Mouse (Mus musculus) E14TG2a.4 (cell line): ENCODE measurements around the gene Ankle2.

Experiments used
- H3K27me3 ChIP-seq: 2 replicates; pipeline ENCODE4 v1.6.1; 2014; ENCODE audit warnings: low read length, control low read depth; ENCODE audit not compliant: insufficient read depth
- H3K36me3 ChIP-seq: 2 replicates; pipeline ENCODE4 v1.6.1; 2014; ENCODE audit warnings: low read length, control low read depth; ENCODE audit not compliant: insufficient read depth
- H3K4me1 ChIP-seq: replicated peaks from 2 replicates; pipeline ENCODE4 v1.6.1; 2014; ENCODE audit warnings: low read depth, low read length, control low read depth
- H3K4me3 ChIP-seq: replicated peaks from 2 replicates; pipeline ENCODE4 v1.5.1; 2014; ENCODE audit warnings: mild to moderate bottlenecking, low read length
- H3K9me3 ChIP-seq: 2 replicates; pipeline ENCODE4 v1.6.1; 2014; ENCODE audit warnings: low read length, control low read depth
- CTCF ChIP-seq: conservative IDR thresholded peaks from 2 replicates; pipeline ENCODE4 v1.5.1; 2014; ENCODE audit warnings: low read length
- NANOG ChIP-seq: IDR thresholded peaks from 2 replicates; pipeline ENCODE4 v1.6.1; 2014; ENCODE audit warnings: borderline replicate concordance, low read length, mixed read lengths
- POU5F1 ChIP-seq: IDR thresholded peaks from 2 replicates; pipeline ENCODE4 v1.6.1; 2014; ENCODE audit warnings: low read length, borderline replicate concordance

Ankle2 gene

DNA sequence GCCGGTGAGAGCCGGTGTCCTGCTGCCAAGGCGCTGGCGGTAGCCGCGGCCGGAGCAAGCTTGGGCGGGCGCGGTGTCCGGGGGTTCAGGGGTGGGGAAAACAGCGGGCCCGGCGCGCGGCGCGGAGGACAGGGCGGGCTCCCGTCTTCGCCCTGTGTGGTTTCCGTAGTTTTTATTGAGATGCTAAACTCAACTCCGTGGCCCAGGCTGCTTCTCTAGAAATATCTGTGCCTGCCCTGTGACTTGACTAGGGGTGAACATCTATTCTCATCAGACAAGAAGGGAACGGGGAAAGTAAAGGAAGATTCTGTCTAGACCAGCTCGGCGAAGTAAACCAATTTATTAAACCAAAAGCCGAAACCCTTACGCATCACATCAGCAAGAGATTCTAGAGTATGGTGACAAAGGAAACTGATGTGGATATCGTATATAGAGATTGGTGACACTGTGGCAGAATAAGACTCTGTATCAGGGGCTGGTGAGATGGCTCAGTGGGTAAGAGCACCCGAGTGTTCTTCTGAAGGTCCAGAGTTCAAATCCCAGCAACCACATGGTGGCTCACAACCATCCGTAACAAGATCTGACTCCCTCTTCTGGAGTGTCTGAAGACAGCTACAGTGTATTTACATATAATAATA is 55.8 kb downstream of the Ankle2 start:
- Histone ChIP-seq H3K36me3 (peaks cover 50% of the 10 kb centered on the region), H3K9me3 (no peaks in the 10 kb centered on the region), H3K4me1 (peaks cover 38% of the 10 kb centered on the region), H3K27me3 (peaks cover 7% of the 10 kb centered on the region), H3K4me3 (peak overlapping the region; percentile 94)
- no peak for TF ChIP-seq NANOG
- no peak for TF ChIP-seq CTCF
- no peak for TF ChIP-seq POU5F1

GRCm38 (mm10) chr5:110287084-110287475 is 56.3 kb downstream of the Ankle2 start:
- TF ChIP-seq CTCF (no peak), POU5F1 (no peak), NANOG (no peak)
- Histone ChIP-seq H3K4me1 (peaks cover 37% of the 10 kb centered on the region), H3K36me3 (peaks cover 51% of the 10 kb centered on the region), H3K9me3 (no peaks in the 10 kb centered on the region), H3K27me3 (peaks cover 7% of the 10 kb centered on the region), H3K4me3 (peak overlapping the region; percentile 94)

DNA sequence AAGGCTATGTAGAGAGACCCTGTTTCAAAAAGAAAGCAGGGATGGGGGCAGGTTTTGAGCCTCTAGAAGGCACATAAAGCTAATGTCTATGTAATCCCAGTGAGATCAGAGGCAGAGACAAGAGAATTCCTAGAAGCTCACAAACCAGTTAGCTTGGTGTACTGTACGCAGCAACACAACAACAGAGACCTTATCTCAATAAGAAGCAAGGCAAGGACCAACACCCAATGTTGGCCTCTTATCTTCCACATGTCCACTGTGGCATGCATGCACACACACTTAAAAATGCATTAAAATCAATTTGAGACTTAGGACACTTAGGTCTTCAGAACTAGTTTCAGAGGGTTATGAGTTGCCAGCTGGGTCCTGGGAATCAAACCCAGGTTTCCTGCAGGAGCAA is 60.8 kb downstream of the Ankle2 start:
- Histone ChIP-seq H3K4me1 (peaks cover 8% of the 10 kb centered on the region), H3K9me3 (no peaks in the 10 kb centered on the region), H3K4me3 (no peak overlapping the region), H3K27me3 (no peaks in the 10 kb centered on the region), H3K36me3 (peaks cover 77% of the 10 kb centered on the region)
- no peak for TF ChIP-seq NANOG
- TF ChIP-seq POU5F1 = no peak

- 0 out of 2 replicates have a peak, but pooled peaks cover 4% of the 10 kb centered on the region for H3K4me1 ChIP-seq
- peaks cover 93% of the 10 kb centered on the region for H3K36me3 ChIP-seq
- TF ChIP-seq CTCF = no peak
- no peak for TF ChIP-seq NANOG
- no peak for TF ChIP-seq POU5F1
- H3K4me3 ChIP-seq = no peak overlapping the region
- no peaks in the 10 kb centered on the region for H3K27me3 ChIP-seq
- no peaks in the 10 kb centered on the region for H3K9me3 ChIP-seq
These were observed 65.8 kb downstream of the Ankle2 start for GRCm38 (mm10) chr5:110296637-110297036.

- no peak overlapping the region for H3K4me3 ChIP-seq
- H3K36me3 ChIP-seq = peaks cover 99% of the 10 kb centered on the region
- TF ChIP-seq NANOG = no peak
- no peak for TF ChIP-seq POU5F1
- TF ChIP-seq CTCF = no peak
- H3K4me1 ChIP-seq = 0 out of 2 replicates have a peak, but pooled peaks cover 4% of the 10 kb centered on the region
- H3K27me3 ChIP-seq = no peaks in the 10 kb centered on the region
- no peaks in the 10 kb centered on the region for H3K9me3 ChIP-seq
These were observed 69.8 kb downstream of the Ankle2 start for GRCm38 (mm10) chr5:110300591-110300990.
